Mouse (Mus musculus) ES-Bruce4 (cell line): ENCODE measurements around the gene Mboat7.

Source experiments
- CTCF ChIP-seq: IDR thresholded peaks from one replicate; pipeline ENCODE4 v1.8.1; 2011; ENCODE audit warnings: low read depth, low read length
- EP300 ChIP-seq: IDR thresholded peaks from 2 replicates; pipeline ENCODE4 v1.6.1; 2011; ENCODE audit warnings: low read depth, low read length; ENCODE audit not compliant: insufficient read depth
- POLR2A ChIP-seq: IDR thresholded peaks from one replicate; pipeline ENCODE4 v1.8.1; 2011; ENCODE audit warnings: low read length; ENCODE audit not compliant: insufficient read depth

- TF ChIP-seq CTCF (peak; percentile 97), POLR2A (no peak), EP300 (no peak)
Measured at GRCm38 (mm10) chr7:3674507-3675227, 18.7 kb downstream of the Mboat7 start.
